Mouse (Mus musculus): Measurements from ENCODE around the gene Fam214a. TPM values are rescaled to one million over a fixed set of nuclear protein-coding genes. Genes with fewer than 3 reads are reported as not detected.

The Fam214a gene
- polyA plus RNA-seq, 1 experiment from 2014 or later: 15.4 TPM

GRCm38 (mm10) chr9:74975416-74975815, 22.7 kb downstream of the Fam214a start:
- whole genome bisulfite sequencing: 7% methylated on average over 7 of the region's 7 CpGs
- peak; percentile 36 for DNase-seq (ENCODE audit: low spot score)

DNA sequence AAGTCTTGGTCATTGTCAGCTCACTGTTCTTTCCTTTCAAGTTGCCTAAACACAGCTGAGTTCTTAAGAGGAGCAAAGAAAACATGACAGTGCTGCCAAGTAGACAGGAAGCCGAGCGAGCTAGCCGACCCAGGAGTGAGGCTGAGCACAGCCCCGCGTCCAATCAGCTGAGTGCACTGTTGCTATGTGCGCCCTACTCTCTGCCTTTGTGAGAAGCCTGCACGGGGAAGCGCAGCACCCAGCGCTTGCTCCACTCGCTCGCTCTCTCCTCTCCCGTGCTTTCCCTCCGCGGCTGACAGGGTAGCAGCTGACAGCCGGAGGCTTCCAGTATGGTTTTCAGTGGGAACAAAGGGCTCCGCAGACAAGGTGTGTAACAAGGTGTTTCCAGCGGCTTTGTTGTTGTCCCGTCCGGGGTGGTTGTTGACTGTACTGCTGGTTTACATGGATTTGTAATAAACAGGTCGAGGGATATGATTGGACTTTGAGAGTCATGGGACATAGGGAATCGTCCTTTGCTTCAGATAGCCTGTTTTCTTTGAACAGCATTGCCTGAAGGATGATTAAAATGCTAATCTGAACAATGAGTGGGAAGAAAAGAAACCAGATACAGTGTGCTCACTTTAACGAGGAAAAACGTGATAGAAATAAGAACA, 23.4 kb downstream of the Fam214a start:
- DNase-seq (ENCODE audit: low spot score): peak; percentile 96
- H3K4me1 ChIP-seq (replicated peaks; ENCODE audit: insufficient read depth, low read length): 0 out of 2 replicates have a peak, but pooled peaks cover 15% of the 10 kb centered on the region
- peak overlapping the region; percentile 47 for H3K4me3 ChIP-seq (replicated peaks; ENCODE audit: low read depth, low read length)
- peak; percentile 98 for ATAC-seq (replicated peaks; ENCODE audit: low FRiP score, low read depth)
- H3K27me3 ChIP-seq (ENCODE audit: insufficient read depth, low read length): no peaks in the 10 kb centered on the region
- peak overlapping the region; percentile 88 for H3K27ac ChIP-seq
- no peak for TF ChIP-seq CTCF (IDR thresholded peaks at IDR 0.05; ENCODE audit: low read depth)
- H3K36me3 ChIP-seq (ENCODE audit: insufficient read depth, low read length): no peaks in the 10 kb centered on the region
- peak overlapping the region; percentile 60 for H3K9ac ChIP-seq (ENCODE audit: low read depth, low read length)
- under 1% methylated on average over 23 of the region's 23 CpGs for WGBS
- H3K4me2 ChIP-seq (ENCODE audit: low read length): peak overlapping the region; percentile 71
- no peaks in the 10 kb centered on the region for H3K9me3 ChIP-seq (replicated peaks; ENCODE audit: low read length)

More at GRCm38 (mm10) chr9:74975416-74975815, 22.7 kb downstream of the Fam214a start:
- Histone ChIP-seq H3K9ac (ENCODE audit: low read depth, low read length) (peak overlapping the region; percentile 60; the same call in 1 of the 2 replicates), H3K36me3 (ENCODE audit: insufficient read depth, low read length) (no peaks in the 10 kb centered on the region), H3K27ac (peak overlapping the region; percentile 88), H3K4me3 (replicated peaks; ENCODE audit: low read depth, low read length) (peak overlapping the region; percentile 47), H3K9me3 (replicated peaks; ENCODE audit: low read length) (no peaks in the 10 kb centered on the region), H3K4me2 (ENCODE audit: low read length) (peak overlapping the region; percentile 71), H3K4me1 (replicated peaks; ENCODE audit: insufficient read depth, low read length) (0 out of 2 replicates have a peak, but pooled peaks cover 15% of the 10 kb centered on the region), H3K27me3 (ENCODE audit: insufficient read depth, low read length) (no peaks in the 10 kb centered on the region)
- TF ChIP-seq CTCF (IDR thresholded peaks at IDR 0.05; ENCODE audit: low read depth): no peak
- ATAC-seq (replicated peaks; ENCODE audit: low FRiP score, low read depth): peak; percentile 81

DNA sequence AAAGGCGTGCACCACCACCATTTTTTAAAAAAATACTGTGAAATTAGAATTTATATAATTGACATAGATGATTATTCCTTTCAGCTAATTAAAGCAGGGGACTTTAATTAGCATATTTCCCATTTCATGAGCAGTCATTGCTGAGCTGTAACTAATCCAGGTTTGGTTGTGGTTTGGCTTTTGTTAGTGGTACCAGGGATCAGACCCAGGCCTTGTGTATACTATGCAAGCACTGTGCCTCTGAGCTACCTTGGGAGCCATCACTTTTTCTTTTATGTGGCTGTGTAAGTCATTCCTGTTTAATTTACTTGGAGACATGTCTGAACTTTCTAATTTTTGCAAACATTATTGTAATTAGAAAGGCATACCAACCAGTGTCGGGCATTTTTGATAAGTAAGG, 24.6 kb downstream of the Fam214a start:
- Histone ChIP-seq H3K9ac (ENCODE audit: low read depth, low read length) (no peak overlapping the region), H3K9me3 (replicated peaks; ENCODE audit: low read length) (no peaks in the 10 kb centered on the region), H3K4me1 (replicated peaks; ENCODE audit: insufficient read depth, low read length) (0 out of 2 replicates have a peak, but pooled peaks cover 15% of the 10 kb centered on the region), H3K27me3 (ENCODE audit: insufficient read depth, low read length) (no peaks in the 10 kb centered on the region), H3K4me3 (replicated peaks; ENCODE audit: low read depth, low read length) (no peak overlapping the region), H3K27ac (no peak overlapping the region), H3K4me2 (ENCODE audit: low read length) (no peak overlapping the region), H3K36me3 (ENCODE audit: insufficient read depth, low read length) (0 out of 2 replicates have a peak, but pooled peaks cover 2% of the 10 kb centered on the region)
- no peak for DNase-seq (ENCODE audit: low spot score)
- no peak for ATAC-seq (replicated peaks; ENCODE audit: low FRiP score, low read depth)
- 93% methylated on average over 2 of the region's 2 CpGs for WGBS
- no peak for TF ChIP-seq CTCF (IDR thresholded peaks at IDR 0.05; ENCODE audit: low read depth)

- Histone ChIP-seq H3K27ac (no peak overlapping the region), H3K27me3 (ENCODE audit: insufficient read depth, low read length) (no peaks in the 10 kb centered on the region), H3K9me3 (replicated peaks; ENCODE audit: low read length) (no peaks in the 10 kb centered on the region), H3K4me3 (replicated peaks; ENCODE audit: low read depth, low read length) (no peak overlapping the region), H3K36me3 (ENCODE audit: insufficient read depth, low read length) (0 out of 2 replicates have a peak, but pooled peaks cover 4% of the 10 kb centered on the region), H3K4me2 (ENCODE audit: low read length) (no peak overlapping the region), H3K4me1 (replicated peaks; ENCODE audit: insufficient read depth, low read length) (0 out of 2 replicates have a peak, but pooled peaks cover 15% of the 10 kb centered on the region), H3K9ac (ENCODE audit: low read depth, low read length) (no peak overlapping the region)
- ATAC-seq (replicated peaks; ENCODE audit: low FRiP score, low read depth) (no peak), DNase-seq (ENCODE audit: low spot score) (peak; percentile 11)
- WGBS: 72% methylated on average over 7 of the region's 7 CpGs
- no peak for TF ChIP-seq CTCF (IDR thresholded peaks at IDR 0.05; ENCODE audit: low read depth)
These were observed 25.3 kb downstream of the Fam214a start for GRCm38 (mm10) chr9:74977962-74978361.

GRCm38 (mm10) chr9:74978868-74979267, 26.2 kb downstream of the Fam214a start:
- H3K4me3 ChIP-seq (replicated peaks; ENCODE audit: low read depth, low read length): no peak overlapping the region
- no peak for ATAC-seq (replicated peaks; ENCODE audit: low FRiP score, low read depth)
- H3K27ac ChIP-seq: no peak overlapping the region
- H3K27me3 ChIP-seq (ENCODE audit: insufficient read depth, low read length): no peaks in the 10 kb centered on the region
- 83% methylated on average over 7 of the region's 7 CpGs for WGBS
- H3K9me3 ChIP-seq (replicated peaks; ENCODE audit: low read length): no peaks in the 10 kb centered on the region
- 0 out of 2 replicates have a peak, but pooled peaks cover 15% of the 10 kb centered on the region for H3K4me1 ChIP-seq (replicated peaks; ENCODE audit: insufficient read depth, low read length)
- H3K9ac ChIP-seq (ENCODE audit: low read depth, low read length): no peak overlapping the region
- no peak overlapping the region for H3K4me2 ChIP-seq (ENCODE audit: low read length)
- no peak for DNase-seq (ENCODE audit: low spot score)
- TF ChIP-seq CTCF (IDR thresholded peaks at IDR 0.05; ENCODE audit: low read depth): no peak
- 0 out of 2 replicates have a peak, but pooled peaks cover 4% of the 10 kb centered on the region for H3K36me3 ChIP-seq (ENCODE audit: insufficient read depth, low read length)

DNA sequence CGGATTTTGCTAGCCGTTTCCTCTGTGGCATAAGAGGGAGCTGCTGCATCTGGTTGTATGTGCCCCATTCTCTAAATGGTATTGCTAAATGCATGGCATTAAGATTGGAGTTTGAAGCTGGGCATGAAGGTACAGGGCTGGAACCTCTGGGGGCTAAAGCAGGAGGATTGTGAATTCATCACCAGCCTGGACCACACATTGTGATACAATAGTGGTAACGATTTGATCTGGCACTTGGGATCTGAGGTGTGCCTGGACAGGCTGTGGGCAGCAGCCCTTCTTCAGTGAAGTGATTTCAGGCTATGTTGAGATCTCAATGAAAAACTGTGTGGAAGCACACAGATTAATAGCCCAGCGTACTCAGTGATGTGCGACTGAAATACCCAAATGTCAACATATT, 26.7 kb downstream of the Fam214a start:
- Histone ChIP-seq H3K9ac (ENCODE audit: low read depth, low read length) (no peak overlapping the region), H3K4me1 (replicated peaks; ENCODE audit: insufficient read depth, low read length) (0 out of 2 replicates have a peak, but pooled peaks cover 13% of the 10 kb centered on the region), H3K36me3 (ENCODE audit: insufficient read depth, low read length) (0 out of 2 replicates have a peak, but pooled peaks cover 4% of the 10 kb centered on the region), H3K9me3 (replicated peaks; ENCODE audit: low read length) (no peaks in the 10 kb centered on the region), H3K4me2 (ENCODE audit: low read length) (no peak overlapping the region), H3K27me3 (ENCODE audit: insufficient read depth, low read length) (no peaks in the 10 kb centered on the region), H3K27ac (no peak overlapping the region), H3K4me3 (replicated peaks; ENCODE audit: low read depth, low read length) (no peak overlapping the region)
- ATAC-seq (replicated peaks; ENCODE audit: low FRiP score, low read depth) (no peak), DNase-seq (ENCODE audit: low spot score) (no peak)
- TF ChIP-seq CTCF (IDR thresholded peaks at IDR 0.05; ENCODE audit: low read depth): no peak
- 83% methylated on average over 5 of the region's 5 CpGs for WGBS

Measured in kidney, postnatal 0 days (tissue).